Mouse (Mus musculus) embryonic facial prominence, embryonic 14.5 days (tissue): ENCODE results near the gene Polr1c. TPM values are rescaled to one million over a fixed set of nuclear protein-coding genes. Genes with fewer than 3 reads are reported as not detected.

Source experiments
- ATAC-seq: fragments of 200-750 bp; cut with Nextera tagmentation; 2 replicates; pipeline ENCODE4 v1.8.0; 2017; ENCODE audit warnings: low read depth, moderate number of reproducible peaks, moderate TSS enrichment
- DNase-seq: peaks from one replicate; pipeline ENCODE4 v3.0.0-alpha.2; 2015; ENCODE audit warnings: low spot score
- H3K27ac ChIP-seq: fragments of 300-500 bp; sonication (generic); replicated peaks from 2 replicates; pipeline ENCODE4 v1.5.1; 2014; ENCODE audit warnings: low read depth, mild to moderate bottlenecking, low read length, moderate library complexity
- H3K27me3 ChIP-seq: fragments of 300-500 bp; sonication (generic); replicated peaks from 2 replicates; pipeline ENCODE4 v1.6.1; 2014; ENCODE audit warnings: low read length; ENCODE audit not compliant: control insufficient read depth, insufficient read depth
- H3K36me3 ChIP-seq: fragments of 300-500 bp; sonication (generic); 2 replicates; pipeline ENCODE4 v1.6.1; 2014; ENCODE audit warnings: low read length, mixed read lengths; ENCODE audit not compliant: control insufficient read depth, insufficient read depth
- H3K4me1 ChIP-seq: fragments of 300-500 bp; sonication (generic); 2 replicates; pipeline ENCODE4 v1.6.1; 2014; ENCODE audit warnings: antibody characterized with exemption, low read length; ENCODE audit not compliant: control insufficient read depth, insufficient read depth
- H3K4me2 ChIP-seq: fragments of 300-500 bp; sonication (generic); 2 replicates; pipeline ENCODE4 v1.6.1; 2014; ENCODE audit warnings: low read depth, mild to moderate bottlenecking, low read length, moderate library complexity, mixed read lengths
- H3K4me3 ChIP-seq: fragments of 300-500 bp; sonication (generic); 2 replicates; pipeline ENCODE4 v1.5.1; 2014; ENCODE audit warnings: low read depth, mild to moderate bottlenecking, low read length
- H3K9ac ChIP-seq: fragments of 300-500 bp; sonication (generic); 2 replicates; pipeline ENCODE4 v1.6.1; 2014; ENCODE audit warnings: low read depth, mild to moderate bottlenecking, low read length, moderate library complexity, mixed read lengths
- H3K9me3 ChIP-seq: fragments of 300-500 bp; sonication (generic); 2 replicates; pipeline ENCODE4 v1.6.1; 2016; ENCODE audit warnings: low read length; ENCODE audit not compliant: control insufficient read depth
- WGBS: fragments of 180-500 bp; shearing (Covaris S2); extraction: QIAGEN DNeasy Blood & Tissue Kit; methylation state at CpG from one replicate; pipeline ENCODE4 v1.1.7; 2014; 5-methylcytosine and 5-hydroxymethylcytosine counted together
- polyA plus RNA-seq: library from polyadenylated mRNA; unstranded; fragments of >200 nt; fragmentation: Nextera tagmentation; extraction: Ambion mirVana; gene quantifications from 2 replicates; pipeline ENCODE4 v1.2.1, GENCODE M21; 2014

The Polr1c gene
- polyA plus RNA-seq, 1 experiment from 2014 or later: 78.1 TPM

DNA sequence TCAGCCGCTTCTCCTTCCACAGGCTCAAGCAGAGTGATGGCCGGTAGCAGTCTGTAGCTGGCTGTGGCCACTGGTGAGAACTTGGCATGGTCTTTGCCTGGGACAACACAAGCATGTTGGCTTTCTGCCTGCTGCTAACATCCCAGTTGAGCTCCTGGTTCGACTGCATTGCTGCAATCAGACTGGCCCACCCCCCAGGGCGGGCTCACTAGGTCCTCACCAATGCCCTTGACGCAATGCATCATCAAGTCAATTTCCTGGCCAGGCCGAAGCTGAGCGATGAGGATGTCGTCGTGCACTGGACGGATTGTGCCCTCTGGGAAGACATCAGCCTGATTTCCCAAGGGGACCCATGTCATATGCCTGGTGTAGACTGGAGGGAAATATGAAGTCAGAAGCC is 3.3 kb downstream of the Polr1c start:
- ATAC-seq: no peak
- H3K4me3 ChIP-seq: no peak overlapping the region
- no peak overlapping the region for H3K27ac ChIP-seq
- H3K9ac ChIP-seq: no peak overlapping the region
- WGBS: 78% methylated on average over 10 of the region's 10 CpGs
- no peak overlapping the region for H3K4me2 ChIP-seq
- H3K9me3 ChIP-seq: no peaks in the 10 kb centered on the region
- H3K4me1 ChIP-seq: peaks cover 16% of the 10 kb centered on the region
- no peaks in the 10 kb centered on the region for H3K27me3 ChIP-seq
- peaks cover 78% of the 10 kb centered on the region for H3K36me3 ChIP-seq
- no peak for DNase-seq

DNA sequence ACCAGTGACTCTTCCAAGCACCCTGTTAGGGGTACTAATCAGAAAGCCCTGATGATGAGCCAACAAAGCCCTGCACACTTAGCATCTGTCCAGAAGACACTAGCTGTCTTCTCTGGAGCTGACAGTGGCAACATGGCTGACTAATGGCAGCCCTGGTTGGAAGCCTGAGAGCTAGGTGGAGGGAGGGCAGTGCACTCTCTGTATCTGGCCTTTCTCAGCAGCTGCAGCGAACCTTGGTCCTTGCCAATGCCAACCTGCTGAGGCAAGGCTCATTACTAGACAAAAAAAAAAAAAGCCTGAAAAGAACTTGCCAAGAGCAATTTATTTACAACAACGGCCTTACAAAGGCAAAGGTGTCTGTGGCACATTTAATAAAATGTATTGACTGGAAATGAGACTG is 4.2 kb downstream of the Polr1c start:
- Histone ChIP-seq H3K27ac (no peak overlapping the region), H3K27me3 (no peaks in the 10 kb centered on the region), H3K4me3 (no peak overlapping the region), H3K4me1 (peaks cover 8% of the 10 kb centered on the region), H3K36me3 (peaks cover 81% of the 10 kb centered on the region), H3K4me2 (no peak overlapping the region), H3K9me3 (no peaks in the 10 kb centered on the region), H3K9ac (no peak overlapping the region)
- ATAC-seq (no peak), DNase-seq (no peak)
- 69% methylated on average over 2 of the region's 2 CpGs for WGBS

DNA sequence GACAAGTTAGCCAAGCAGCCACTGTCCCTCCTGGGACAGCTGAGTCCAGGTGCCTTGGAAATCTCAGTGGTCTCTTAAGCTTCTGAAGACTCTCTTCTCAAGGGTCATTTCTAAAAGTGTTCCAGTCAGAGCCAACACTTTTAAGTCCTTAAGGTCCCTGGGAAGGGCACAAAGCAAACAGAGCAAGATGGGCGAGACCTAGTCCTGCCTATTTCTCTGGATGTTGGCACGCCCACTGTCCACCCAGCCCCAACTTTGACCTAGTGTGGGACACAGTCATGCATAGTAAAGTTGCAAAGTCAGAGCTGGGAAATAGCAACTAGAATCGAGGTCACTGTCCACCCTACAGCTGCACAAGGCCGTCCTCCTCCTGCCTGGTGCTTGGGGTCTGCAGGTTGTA is 4.9 kb downstream of the Polr1c start:
- H3K36me3 ChIP-seq: peaks cover 87% of the 10 kb centered on the region

GRCm38 (mm10) chr17:46242274-46242673 is 5.6 kb downstream of the Polr1c start:
- H3K9ac ChIP-seq: no peak overlapping the region
- DNase-seq (no peak), ATAC-seq (no peak)
- peaks cover 7% of the 10 kb centered on the region for H3K4me1 ChIP-seq
- H3K36me3 ChIP-seq: peaks cover 94% of the 10 kb centered on the region
- no peaks in the 10 kb centered on the region for H3K9me3 ChIP-seq
- 87% methylated on average over 13 of the region's 13 CpGs for WGBS
- H3K27me3 ChIP-seq: no peaks in the 10 kb centered on the region
- no peak overlapping the region for H3K4me2 ChIP-seq
- no peak overlapping the region for H3K4me3 ChIP-seq
- no peak overlapping the region for H3K27ac ChIP-seq

More for the DNA sequence above, 4.9 kb downstream of the Polr1c start:
- no peaks in the 10 kb centered on the region for H3K27me3 ChIP-seq
- no peak overlapping the region for H3K4me2 ChIP-seq
- H3K4me3 ChIP-seq: no peak overlapping the region
- no peaks in the 10 kb centered on the region for H3K9me3 ChIP-seq
- no peak for ATAC-seq
- H3K4me1 ChIP-seq: peaks cover 7% of the 10 kb centered on the region
- 87% methylated on average over 4 of the region's 4 CpGs for WGBS
- no peak overlapping the region for H3K27ac ChIP-seq
- no peak for DNase-seq
- no peak overlapping the region for H3K9ac ChIP-seq

GRCm38 (mm10) chr17:46241471-46241870 is 6.4 kb downstream of the Polr1c start:
- 77% methylated on average over 11 of the region's 11 CpGs for WGBS
- DNase-seq: no peak
- no peak overlapping the region for H3K4me2 ChIP-seq
- H3K27me3 ChIP-seq: no peaks in the 10 kb centered on the region
- no peaks in the 10 kb centered on the region for H3K9me3 ChIP-seq
- H3K27ac ChIP-seq: no peak overlapping the region
- H3K4me1 ChIP-seq: no peaks in the 10 kb centered on the region
- peaks cover 99% of the 10 kb centered on the region for H3K36me3 ChIP-seq
- H3K9ac ChIP-seq: no peak overlapping the region
- ATAC-seq: no peak
- no peak overlapping the region for H3K4me3 ChIP-seq

- H3K4me2 ChIP-seq: no peak overlapping the region
- H3K9me3 ChIP-seq: no peaks in the 10 kb centered on the region
- H3K9ac ChIP-seq: no peak overlapping the region
- H3K4me3 ChIP-seq: no peak overlapping the region
- 97% methylated on average over 14 of the region's 15 CpGs for WGBS
- H3K27me3 ChIP-seq: no peaks in the 10 kb centered on the region
- ATAC-seq: no peak
- H3K27ac ChIP-seq: no peak overlapping the region
- DNase-seq: no peak
- H3K4me1 ChIP-seq: no peaks in the 10 kb centered on the region
- H3K36me3 ChIP-seq: peaks cover 92% of the 10 kb centered on the region
These were observed 8.2 kb downstream of the Polr1c start for GRCm38 (mm10) chr17:46239516-46240114.

DNA sequence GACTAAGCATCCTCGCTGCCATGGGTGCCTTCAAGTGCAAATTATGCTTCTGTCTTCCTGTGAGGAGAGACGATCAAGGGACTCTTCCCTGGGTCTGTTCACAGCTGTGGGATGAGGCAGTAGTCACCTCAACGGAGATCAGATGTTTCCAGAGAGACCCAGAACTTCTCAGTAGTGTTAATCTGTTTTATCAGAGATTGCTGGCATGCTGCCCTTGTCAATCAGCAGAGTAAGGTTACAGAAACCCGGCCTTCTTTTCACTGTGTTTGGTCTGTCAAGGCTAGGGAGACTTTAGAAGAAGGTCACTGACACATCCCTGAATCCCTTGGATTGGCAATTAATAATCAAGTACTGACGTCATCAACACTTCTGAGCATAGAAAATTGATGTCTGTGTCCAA is 10.4 kb downstream of the Polr1c start:
- no peak for ATAC-seq
- 81% methylated on average over 5 of the region's 5 CpGs for WGBS
- no peak overlapping the region for H3K9ac ChIP-seq
- DNase-seq: no peak
- no peaks in the 10 kb centered on the region for H3K9me3 ChIP-seq
- no peak overlapping the region for H3K4me3 ChIP-seq
- H3K27ac ChIP-seq: no peak overlapping the region
- H3K36me3 ChIP-seq: peaks cover 91% of the 10 kb centered on the region
- H3K4me2 ChIP-seq: no peak overlapping the region
- H3K27me3 ChIP-seq: no peaks in the 10 kb centered on the region
- no peaks in the 10 kb centered on the region for H3K4me1 ChIP-seq

- Histone ChIP-seq H3K27me3 (no peaks in the 10 kb centered on the region), H3K4me2 (no peak overlapping the region), H3K4me1 (no peaks in the 10 kb centered on the region), H3K27ac (no peak overlapping the region), H3K4me3 (no peak overlapping the region), H3K9ac (no peak overlapping the region), H3K9me3 (no peaks in the 10 kb centered on the region), H3K36me3 (peaks cover 87% of the 10 kb centered on the region)
- DNase-seq (no peak), ATAC-seq (no peak)
- 92% methylated on average over 6 of the region's 6 CpGs for WGBS
These were observed 10.8 kb downstream of the Polr1c start for GRCm38 (mm10) chr17:46237079-46237478.

DNA sequence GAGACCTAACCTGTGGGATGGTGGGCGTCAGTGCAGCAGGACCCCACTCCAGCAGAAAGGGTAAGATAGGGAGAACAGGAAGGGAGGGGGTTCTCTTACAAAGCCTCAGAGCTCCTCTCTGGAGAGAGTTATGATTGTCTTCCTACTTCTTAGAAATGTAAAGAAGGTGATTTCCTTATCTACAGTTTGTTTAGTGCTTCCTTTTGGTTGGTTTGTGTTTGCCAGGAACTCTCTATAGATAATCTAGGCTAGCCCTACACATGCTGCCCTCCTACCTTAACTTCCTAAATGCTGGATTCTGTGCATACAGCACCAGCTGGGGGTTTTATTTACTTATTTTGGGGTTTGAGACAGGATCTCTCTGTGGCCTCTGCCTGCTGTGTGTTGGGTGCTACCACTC is 11.8 kb downstream of the Polr1c start:
- WGBS: 79% methylated on average over 1 of the region's 1 CpGs
- peaks cover 84% of the 10 kb centered on the region for H3K36me3 ChIP-seq

More for the DNA sequence above, 11.8 kb downstream of the Polr1c start:
- no peaks in the 10 kb centered on the region for H3K9me3 ChIP-seq
- no peaks in the 10 kb centered on the region for H3K4me1 ChIP-seq
- no peak overlapping the region for H3K27ac ChIP-seq
- H3K9ac ChIP-seq: no peak overlapping the region
- no peak for ATAC-seq
- no peaks in the 10 kb centered on the region for H3K27me3 ChIP-seq
- no peak overlapping the region for H3K4me3 ChIP-seq
- DNase-seq: no peak
- no peak overlapping the region for H3K4me2 ChIP-seq
